Mouse (Mus musculus) hindbrain, embryonic 16.5 days (tissue): Measurements from ENCODE around the gene Sf3b6. TPM values are rescaled to one million over a fixed set of nuclear protein-coding genes. Genes with fewer than 3 reads are reported as not detected.

Experiments
- ATAC-seq: fragments of 200-750 bp; cut with Nextera tagmentation; 2 replicates; pipeline ENCODE4 v1.8.0; 2017; ENCODE audit warnings: moderate TSS enrichment, moderate library complexity
- H3K27ac ChIP-seq: fragments of 300-500 bp; sonication (generic); 2 replicates; pipeline ENCODE4 v1.5.1; 2014; ENCODE audit warnings: low read depth, mild to moderate bottlenecking, control low read depth, low read length, moderate library complexity
- H3K27me3 ChIP-seq: fragments of 300-500 bp; sonication (generic); replicated peaks from 2 replicates; pipeline ENCODE4 v1.6.1; 2014; ENCODE audit warnings: low read length; ENCODE audit not compliant: control insufficient read depth, insufficient read depth
- H3K36me3 ChIP-seq: fragments of 300-500 bp; sonication (generic); 2 replicates; pipeline ENCODE4 v1.6.1; 2014; ENCODE audit warnings: mild to moderate bottlenecking, low read length, moderate library complexity, mixed read lengths; ENCODE audit not compliant: control insufficient read depth, insufficient read depth
- H3K4me1 ChIP-seq: fragments of 300-500 bp; sonication (generic); 2 replicates; pipeline ENCODE4 v1.6.1; 2014; ENCODE audit warnings: low read depth, low read length; ENCODE audit not compliant: control insufficient read depth, insufficient read depth
- H3K4me2 ChIP-seq: fragments of 300-500 bp; sonication (generic); 2 replicates; pipeline ENCODE4 v1.6.1; 2014; ENCODE audit warnings: mild to moderate bottlenecking, low read length, control low read depth, moderate library complexity
- H3K4me3 ChIP-seq: fragments of 300-500 bp; sonication (generic); 2 replicates; pipeline ENCODE4 v1.5.1; 2014; ENCODE audit warnings: mild to moderate bottlenecking, low read length, control low read depth, moderate library complexity
- H3K9ac ChIP-seq: fragments of 300-500 bp; sonication (generic); 2 replicates; pipeline ENCODE4 v1.6.1; 2014; ENCODE audit warnings: low read depth, mild to moderate bottlenecking, control low read depth, low read length, moderate library complexity
- H3K9me3 ChIP-seq: fragments of 300-500 bp; sonication (generic); 2 replicates; pipeline ENCODE4 v1.6.1; 2014; ENCODE audit warnings: mild to moderate bottlenecking, low read length, moderate library complexity; ENCODE audit not compliant: control insufficient read depth
- WGBS: fragments of 180-500 bp; shearing (Covaris S2); extraction: QIAGEN DNeasy Blood & Tissue Kit; methylation state at CpG from one replicate; pipeline ENCODE4 v1.1.7; 2014; 5-methylcytosine and 5-hydroxymethylcytosine counted together
- polyA plus RNA-seq: library from polyadenylated mRNA; unstranded; fragments of >200 nt; fragmentation: Nextera tagmentation; extraction: Ambion mirVana; gene quantifications from 2 replicates; pipeline ENCODE4 v1.2.1, GENCODE M21; 2015

Gene Sf3b6
- polyA plus RNA-seq = 163 and 189 TPM in 2 replicates

- WGBS = under 1% methylated on average over 49 of the region's 49 CpGs
- H3K27me3 ChIP-seq = no peaks in the 10 kb centered on the region
- peak; percentile 99 for ATAC-seq
These were observed at the start of gene Sf3b6 for GRCm38 (mm10) chr12:4817361-4818101. TSS of gene Sf3b6 (plus strand) at chr12:4817544.

GRCm38 (mm10) chr12:4768492-4769332 is 48.6 kb upstream of the Sf3b6 start, which contains the start of the genes Pfn4 and Fam228b:
TSS of gene Pfn4 (plus strand) at chr12:4769022.
TSS of gene Fam228b (minus strand) at chr12:4769267.
- Histone ChIP-seq H3K9ac (peak within 1 kb of the TSS; percentile 95), H3K4me2 (peak within 1 kb of the TSS; percentile 63), H3K4me3 (peak within 1 kb of the TSS; percentile 80), H3K9me3 (no peaks in the 10 kb centered on the region), H3K27me3 (no peaks in the 10 kb centered on the region), H3K27ac (peak within 1 kb of the TSS; percentile 99), H3K4me1 (peaks cover 5% of the 10 kb centered on the region; the same call in 1 of the 2 replicates), H3K36me3 (no peaks in the 10 kb centered on the region)
- ATAC-seq = peak; percentile 99
- 2% methylated on average over 49 of the region's 61 CpGs for WGBS

More at GRCm38 (mm10) chr12:4817361-4818101, at the start of gene Sf3b6:
- H3K4me3 ChIP-seq = peak within 1 kb of the TSS; percentile 65
- peak within 1 kb of the TSS; percentile 86 for H3K27ac ChIP-seq
- H3K4me1 ChIP-seq = peaks cover 14% of the 10 kb centered on the region
- H3K4me2 ChIP-seq = peak within 1 kb of the TSS; percentile 73
- H3K9me3 ChIP-seq = no peaks in the 10 kb centered on the region
- H3K9ac ChIP-seq = peak within 1 kb of the TSS; percentile 74
- H3K36me3 ChIP-seq = peaks cover 16% of the 10 kb centered on the region

GRCm38 (mm10) chr12:4769333-4769723 is 48.0 kb upstream of the Sf3b6 start:
- Histone ChIP-seq H3K27ac (peak overlapping the region; percentile 99), H3K27me3 (no peaks in the 10 kb centered on the region), H3K4me3 (peak overlapping the region; percentile 80), H3K36me3 (no peaks in the 10 kb centered on the region), H3K4me2 (peak overlapping the region; percentile 63), H3K9ac (peak overlapping the region; percentile 95), H3K4me1 (peaks cover 5% of the 10 kb centered on the region; the same call in 1 of the 2 replicates), H3K9me3 (no peaks in the 10 kb centered on the region)
- WGBS = 18% methylated on average over 13 of the region's 13 CpGs
- peak; percentile 43 for ATAC-seq

GRCm38 (mm10) chr12:4774895-4775587 is 42.3 kb upstream of the Sf3b6 start:
- H3K4me1 ChIP-seq = no peaks in the 10 kb centered on the region
- H3K9me3 ChIP-seq = no peaks in the 10 kb centered on the region
- H3K36me3 ChIP-seq = no peaks in the 10 kb centered on the region
- no peak overlapping the region for H3K4me3 ChIP-seq
- H3K27ac ChIP-seq = no peak overlapping the region
- H3K9ac ChIP-seq = no peak overlapping the region
- no peaks in the 10 kb centered on the region for H3K27me3 ChIP-seq
- no peak overlapping the region for H3K4me2 ChIP-seq
- ATAC-seq = no peak
- WGBS = 93% methylated on average over 8 of the region's 8 CpGs

- 82% methylated on average over 9 of the region's 9 CpGs for WGBS
- no peaks in the 10 kb centered on the region for H3K27me3 ChIP-seq
These were observed 41.8 kb upstream of the Sf3b6 start for GRCm38 (mm10) chr12:4775588-4775949.

GRCm38 (mm10) chr12:4777734-4778133 is 39.6 kb upstream of the Sf3b6 start:
- Histone ChIP-seq H3K9ac (no peak overlapping the region), H3K4me3 (no peak overlapping the region), H3K27ac (no peak overlapping the region), H3K4me1 (no peaks in the 10 kb centered on the region), H3K9me3 (no peaks in the 10 kb centered on the region), H3K4me2 (no peak overlapping the region), H3K27me3 (no peaks in the 10 kb centered on the region), H3K36me3 (no peaks in the 10 kb centered on the region)
- 83% methylated on average over 6 of the region's 6 CpGs for WGBS
- ATAC-seq = no peak

More at GRCm38 (mm10) chr12:4775588-4775949, 41.8 kb upstream of the Sf3b6 start:
- no peak for ATAC-seq
- Histone ChIP-seq H3K4me2 (no peak overlapping the region), H3K4me3 (no peak overlapping the region), H3K36me3 (no peaks in the 10 kb centered on the region), H3K9ac (no peak overlapping the region), H3K9me3 (no peaks in the 10 kb centered on the region), H3K27ac (no peak overlapping the region), H3K4me1 (no peaks in the 10 kb centered on the region)

GRCm38 (mm10) chr12:4780245-4780644 is 37.1 kb upstream of the Sf3b6 start:
- Histone ChIP-seq H3K36me3 (no peaks in the 10 kb centered on the region), H3K4me2 (no peak overlapping the region), H3K9me3 (no peaks in the 10 kb centered on the region), H3K9ac (no peak overlapping the region), H3K4me1 (no peaks in the 10 kb centered on the region), H3K4me3 (no peak overlapping the region), H3K27me3 (no peaks in the 10 kb centered on the region), H3K27ac (no peak overlapping the region)
- 65% methylated on average over 2 of the region's 2 CpGs for WGBS
- no peak for ATAC-seq

GRCm38 (mm10) chr12:4781270-4781669 is 36.1 kb upstream of the Sf3b6 start:
- Histone ChIP-seq H3K9me3 (no peaks in the 10 kb centered on the region), H3K9ac (no peak overlapping the region), H3K4me2 (no peak overlapping the region), H3K4me1 (no peaks in the 10 kb centered on the region), H3K27me3 (no peaks in the 10 kb centered on the region), H3K36me3 (no peaks in the 10 kb centered on the region), H3K27ac (no peak overlapping the region), H3K4me3 (no peak overlapping the region)
- WGBS = 83% methylated on average over 1 of the region's 1 CpGs
- no peak for ATAC-seq
